In the genomic region with DNA sequence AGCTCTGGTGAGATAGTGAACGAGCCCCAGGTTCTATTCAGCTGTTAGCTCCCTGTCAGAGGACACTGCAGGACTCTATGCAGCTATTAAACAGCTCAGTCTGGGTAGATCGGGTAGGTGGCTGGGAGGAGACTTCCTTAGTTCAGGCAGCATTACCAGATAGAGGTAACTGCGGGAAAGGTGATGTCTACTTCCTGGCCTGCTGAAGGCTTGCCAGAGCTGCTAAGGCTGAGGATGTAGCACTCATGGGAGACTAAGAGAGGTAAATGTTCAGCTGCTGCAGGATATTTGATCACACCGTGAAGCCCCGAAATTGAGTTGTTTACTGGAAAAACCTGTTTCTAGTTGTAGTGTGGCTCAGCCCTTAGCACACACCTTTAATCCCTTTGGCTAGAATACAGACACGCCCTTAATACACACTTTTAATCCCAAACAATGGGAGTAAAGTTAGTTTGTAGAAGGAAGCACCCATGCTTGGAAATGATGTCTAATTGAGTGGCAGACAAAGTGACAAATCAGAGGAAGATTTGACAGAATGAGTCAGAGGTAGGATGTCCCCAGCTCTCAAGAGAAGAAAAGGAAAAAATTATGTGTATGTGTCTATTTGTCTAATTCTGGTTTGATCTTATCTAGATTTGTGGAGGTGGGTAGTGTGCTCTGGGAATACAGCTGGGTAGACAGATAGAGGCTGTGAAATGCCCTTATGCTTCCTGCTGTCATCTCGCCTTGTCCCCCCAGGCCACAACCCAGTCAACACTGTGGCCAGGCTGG, we compare ENCODE assay signal across 24 mouse cellular contexts. TPM values are rescaled to one million over a fixed set of nuclear protein-coding genes. Genes with fewer than 3 reads are reported as not detected.
DNase-seq lines count a peak whose midpoint lies in the region; ATAC-seq and TF ChIP-seq lines count a peak whose summit lies in the region.
"Had no signal": no experiment of that assay in that cellular context is flagged by ENCODE, and none has a peak within 500 bp of the region (broad histone marks: within the 10 kb centered on the region; RNA-seq: fewer than 3 reads in every experiment).

No protein-coding gene starts in this region.

- intact Hi-C loops in left cerebral cortex, postnatal 25 days (cut with DNase I), result no loop called here

- no peaks in the 10 kb centered on the region for H3K9me3 ChIP-seq in midbrain, embryonic 16.5 days (replicated peaks; ENCODE audit: control insufficient read depth, low read length, poor library complexity, severe bottlenecking)
- no peaks in the 10 kb centered on the region for H3K9me3 ChIP-seq in lung, postnatal 0 days (ENCODE audit: low read length)
- H3K9me3 ChIP-seq: embryonic facial prominence, embryonic 15.5 days; forebrain, embryonic 10.5 days; heart, embryonic 10.5 days; hindbrain, embryonic 12.5 days; intestine, embryonic 15.5 days had no signal

- 62% methylated on average over 7 of the region's 7 CpGs for whole genome bisulfite sequencing in thymus, adult 2 months
- 79% methylated on average over 7 of the region's 7 CpGs for WGBS in midbrain, embryonic 16.5 days
- 71% methylated on average over 7 of the region's 7 CpGs for WGBS in lung, postnatal 0 days

- H3K36me3 ChIP-seq in thymus, adult 2 months (ENCODE audit: control insufficient read depth, insufficient read depth, low read length), result peaks cover 63% of the 10 kb centered on the region
- no peaks in the 10 kb centered on the region for H3K36me3 ChIP-seq in midbrain, embryonic 16.5 days (ENCODE audit: control insufficient read depth, insufficient read depth, low read length)
- H3K36me3 ChIP-seq in lung, postnatal 0 days (ENCODE audit: insufficient read depth, low read length), result no peaks in the 10 kb centered on the region
- H3K36me3 ChIP-seq: embryonic facial prominence, embryonic 15.5 days; forebrain, embryonic 10.5 days; hindbrain, embryonic 12.5 days; intestine, embryonic 15.5 days had no signal

- no peak overlapping the region for H3K4me2 ChIP-seq in midbrain, embryonic 16.5 days (ENCODE audit: low read length)
- no peak overlapping the region for H3K4me2 ChIP-seq in lung, postnatal 0 days (replicated peaks; ENCODE audit: low read depth, low read length)
- H3K4me2 ChIP-seq: embryonic facial prominence, embryonic 15.5 days; hindbrain, embryonic 12.5 days; intestine, embryonic 15.5 days had no signal

- H3K27ac ChIP-seq in thymus, adult 2 months (ENCODE audit: control insufficient read depth, insufficient read depth, low read length), result peak overlapping the region; percentile 70
- H3K27ac ChIP-seq in midbrain, embryonic 16.5 days (ENCODE audit: low read length), result no peak overlapping the region
- H3K27ac ChIP-seq in lung, postnatal 0 days (ENCODE audit: low read length), result no peak overlapping the region
- H3K27ac ChIP-seq: embryonic facial prominence, embryonic 15.5 days; forebrain, embryonic 10.5 days; heart, embryonic 10.5 days; hindbrain, embryonic 12.5 days; intestine, embryonic 15.5 days had no signal

- TF ChIP-seq POLR2A in thymus, adult 2 months (IDR thresholded peaks at IDR 0.05; ENCODE audit: control insufficient read depth, extremely low read depth, insufficient read depth, low read length, poor library complexity), result no peak

- no peak overlapping the region for H3K9ac ChIP-seq in midbrain, embryonic 16.5 days (ENCODE audit: low read depth, low read length)
- H3K9ac ChIP-seq in lung, postnatal 0 days (replicated peaks; ENCODE audit: low read depth), result no peak overlapping the region
- H3K9ac ChIP-seq: embryonic facial prominence, embryonic 15.5 days; hindbrain, embryonic 12.5 days; intestine, embryonic 15.5 days had no signal

- TF ChIP-seq CTCF in thymus, adult 2 months (IDR thresholded peaks at IDR 0.05; ENCODE audit: borderline replicate concordance, control insufficient read depth, extremely low read depth, insufficient read depth, low read length, poor library complexity), result no peak
- no peak for TF ChIP-seq CTCF in lung, postnatal 0 days (IDR thresholded peaks at IDR 0.05)

- no peak for TF ChIP-seq EP300 in lung, postnatal 0 days (IDR thresholded peaks at IDR 0.05)

- H3K27me3 ChIP-seq in thymus, adult 2 months (ENCODE audit: control insufficient read depth, insufficient read depth, low read length), result no peaks in the 10 kb centered on the region
- no peaks in the 10 kb centered on the region for H3K27me3 ChIP-seq in midbrain, embryonic 16.5 days (ENCODE audit: control insufficient read depth, insufficient read depth, low read depth, low read length)
- H3K27me3 ChIP-seq in lung, postnatal 0 days (replicated peaks; ENCODE audit: insufficient read depth, low read length), result no peaks in the 10 kb centered on the region
- H3K27me3 ChIP-seq: CH12.LX; embryonic facial prominence, embryonic 15.5 days; hindbrain, embryonic 12.5 days; intestine, embryonic 15.5 days had no signal

- no peak for ATAC-seq in midbrain, embryonic 16.5 days
- no peak for ATAC-seq in lung, postnatal 0 days
- ATAC-seq: forebrain, embryonic 14.5 days; hindbrain, embryonic 16.5 days; intestine, embryonic 15.5 days had no signal

- H3K4me3 ChIP-seq in thymus, adult 2 months (ENCODE audit: control insufficient read depth, insufficient read depth, low read length), result no peak overlapping the region
- H3K4me3 ChIP-seq in midbrain, embryonic 16.5 days (ENCODE audit: low read depth, low read length), result no peak overlapping the region
- H3K4me3 ChIP-seq in lung, postnatal 0 days (ENCODE audit: low read depth, low read length), result no peak overlapping the region
- H3K4me3 ChIP-seq: embryonic facial prominence, embryonic 15.5 days; erythroblast, embryonic 14.5 days; forebrain, embryonic 10.5 days; heart, embryonic 10.5 days; hindbrain, embryonic 12.5 days; intestine, embryonic 15.5 days had no signal

- DNase-seq in thymus, adult 2 months, result no peak
- DNase-seq in thymus, postnatal 10 days (ENCODE audit: low spot score in 2 of 2), result no peak
- peak; percentile 30 for DNase-seq in NIH3T3 (ENCODE audit: low read depth)
- peak; percentile 67 for DNase-seq in induced T-regulatory cell, adult 2 months (ENCODE audit: low read depth)
- DNase-seq in left cerebral cortex, postnatal 25 days (ENCODE audit: low spot score in 2 of 2), result no peak
- no peak for DNase-seq in lung, postnatal 0 days (ENCODE audit: low spot score)
- DNase-seq: adrenal gland, postnatal 14 days; cerebellum, adult 11-12 months; cerebellum, adult 9-11 months; cerebellum, postnatal 36 days; gastrocnemius, postnatal 36 days; heart, adult 18-20 months; heart, postnatal 10 days; heart, postnatal 4 days had no signal

- H3K4me1 ChIP-seq in thymus, adult 2 months (replicated peaks; ENCODE audit: control insufficient read depth, insufficient read depth, low read length), result peaks cover 38% of the 10 kb centered on the region
- no peaks in the 10 kb centered on the region for H3K4me1 ChIP-seq in midbrain, embryonic 16.5 days (ENCODE audit: control insufficient read depth, insufficient read depth, low read length)
- H3K4me1 ChIP-seq in lung, postnatal 0 days (ENCODE audit: insufficient read depth, low read depth, low read length), result no peaks in the 10 kb centered on the region
- H3K4me1 ChIP-seq: embryonic facial prominence, embryonic 15.5 days; heart, embryonic 10.5 days; hindbrain, embryonic 12.5 days; intestine, embryonic 15.5 days had no signal

RNA-seq across cellular contexts. Expression of gene Mettl6, which starts 30.4 kb away (rescaled TPM):
- polyA plus RNA-seq in thymus, adult 2 months (2012; rRNA removed), result 26.4 and 28.8 TPM in 2 replicates
- polyA plus RNA-seq in midbrain, embryonic 16.5 days (2015; fragmentation: Nextera tagmentation; extraction: Ambion mirVana), result 43.1 and 48.3 TPM in 2 replicates
- 10 to 100 TPM; 25.0 to 38.7 TPM for total RNA-seq in left cerebral cortex, postnatal 25 days (2021)
- 40.9 and 49.1 TPM in 2 replicates for polyA plus RNA-seq in lung, postnatal 0 days (2015; fragmentation: Nextera tagmentation; extraction: Ambion mirVana)

RNA-seq across cellular contexts. Expression of gene Eaf1, which starts 31.0 kb away (rescaled TPM):
- 140 and 151 TPM in 2 replicates for polyA plus RNA-seq in thymus, adult 2 months (2012; rRNA removed)
- polyA plus RNA-seq in midbrain, embryonic 16.5 days (2015; fragmentation: Nextera tagmentation; extraction: Ambion mirVana), result 7.3 and 8.6 TPM in 2 replicates
- 10 to 100 TPM; 11.6 to 15.9 TPM for total RNA-seq in left cerebral cortex, postnatal 25 days (2021)
- polyA plus RNA-seq in lung, postnatal 0 days (2015; fragmentation: Nextera tagmentation; extraction: Ambion mirVana), result 10.0 and 11.3 TPM in 2 replicates

Comparison
In these comparisons a context has a peak if more than half of its experiments do, and no peak if none do; other contexts are left out.
1. DNase-seq: peak in NIH3T3 (single experiment) and induced T-regulatory cell, adult 2 months (single experiment); none in thymus, adult 2 months (single experiment), thymus, postnatal 10 days (0 of 2), left cerebral cortex, postnatal 25 days (0 of 2) and lung, postnatal 0 days (single experiment).
2. RNA of gene Eaf1, which starts 31.0 kb away (polyA plus RNA-seq): 140 to 151 TPM in thymus, adult 2 months; 10.0 to 11.3 TPM in lung, postnatal 0 days and 7.3 to 8.6 TPM in midbrain, embryonic 16.5 days; every median in the first group is over 10 times any median in the second.